Mouse (Mus musculus): ENCODE results near the gene Plekho1. TPM values are rescaled to one million over a fixed set of nuclear protein-coding genes. Genes with fewer than 3 reads are reported as not detected.

Plekho1 gene
- polyA plus RNA-seq, 1 experiment from 2014 or later, result 46.1 TPM

GRCm38 (mm10) chr3:96017461-96017860, 21.7 kb upstream of the Plekho1 start:
- H3K27me3 ChIP-seq (ENCODE audit: control insufficient read depth, insufficient read depth, low read depth, low read length), result no peaks in the 10 kb centered on the region
- no peak for ATAC-seq
- no peaks in the 10 kb centered on the region for H3K9me3 ChIP-seq (replicated peaks; ENCODE audit: control insufficient read depth, low read length, poor library complexity, severe bottlenecking)
- no peak overlapping the region for H3K4me3 ChIP-seq (ENCODE audit: low read depth, low read length)
- no peak overlapping the region for H3K27ac ChIP-seq (ENCODE audit: low read length)
- H3K4me1 ChIP-seq (ENCODE audit: control insufficient read depth, insufficient read depth, low read length), result no peaks in the 10 kb centered on the region
- 84% methylated on average over 5 of the region's 5 CpGs for WGBS
- H3K36me3 ChIP-seq (ENCODE audit: control insufficient read depth, insufficient read depth, low read length), result no peaks in the 10 kb centered on the region
- no peak overlapping the region for H3K4me2 ChIP-seq (ENCODE audit: low read length)
- H3K9ac ChIP-seq (ENCODE audit: low read depth, low read length), result no peak overlapping the region

- no peak for ATAC-seq
- Histone ChIP-seq H3K36me3 (ENCODE audit: control insufficient read depth, insufficient read depth, low read length) (no peaks in the 10 kb centered on the region), H3K4me3 (ENCODE audit: low read depth, low read length) (no peak overlapping the region), H3K9ac (ENCODE audit: low read depth, low read length) (no peak overlapping the region), H3K27me3 (ENCODE audit: control insufficient read depth, insufficient read depth, low read depth, low read length) (no peaks in the 10 kb centered on the region), H3K4me1 (ENCODE audit: control insufficient read depth, insufficient read depth, low read length) (no peaks in the 10 kb centered on the region), H3K9me3 (replicated peaks; ENCODE audit: control insufficient read depth, low read length, poor library complexity, severe bottlenecking) (no peaks in the 10 kb centered on the region), H3K4me2 (ENCODE audit: low read length) (no peak overlapping the region), H3K27ac (ENCODE audit: low read length) (no peak overlapping the region)
- WGBS, result 98% methylated on average over 2 of the region's 2 CpGs
Observed at GRCm38 (mm10) chr3:96016257-96016889, 20.6 kb upstream of the Plekho1 start.

- Histone ChIP-seq H3K9me3 (replicated peaks; ENCODE audit: control insufficient read depth, low read length, poor library complexity, severe bottlenecking) (no peaks in the 10 kb centered on the region), H3K27me3 (ENCODE audit: control insufficient read depth, insufficient read depth, low read depth, low read length) (no peaks in the 10 kb centered on the region), H3K4me1 (ENCODE audit: control insufficient read depth, insufficient read depth, low read length) (no peaks in the 10 kb centered on the region), H3K36me3 (ENCODE audit: control insufficient read depth, insufficient read depth, low read length) (no peaks in the 10 kb centered on the region), H3K9ac (ENCODE audit: low read depth, low read length) (no peak overlapping the region), H3K4me3 (ENCODE audit: low read depth, low read length) (no peak overlapping the region), H3K4me2 (ENCODE audit: low read length) (no peak overlapping the region), H3K27ac (ENCODE audit: low read length) (no peak overlapping the region)
- 88% methylated on average over 2 of the region's 2 CpGs for WGBS
- no peak for ATAC-seq
Observed at GRCm38 (mm10) chr3:96015681-96016080, 19.9 kb upstream of the Plekho1 start.

- H3K27ac ChIP-seq (ENCODE audit: low read length), result no peak overlapping the region
- ATAC-seq, result no peak
- H3K9ac ChIP-seq (ENCODE audit: low read depth, low read length), result no peak overlapping the region
- WGBS, result 40% methylated on average over 5 of the region's 5 CpGs
- no peaks in the 10 kb centered on the region for H3K9me3 ChIP-seq (replicated peaks; ENCODE audit: control insufficient read depth, low read length, poor library complexity, severe bottlenecking)
- no peak overlapping the region for H3K4me2 ChIP-seq (ENCODE audit: low read length)
- peaks cover 2% of the 10 kb centered on the region; the same call in 1 of the 2 replicates for H3K36me3 ChIP-seq (ENCODE audit: control insufficient read depth, insufficient read depth, low read length)
- H3K4me1 ChIP-seq (ENCODE audit: control insufficient read depth, insufficient read depth, low read length), result no peaks in the 10 kb centered on the region
- no peaks in the 10 kb centered on the region for H3K27me3 ChIP-seq (ENCODE audit: control insufficient read depth, insufficient read depth, low read depth, low read length)
- no peak overlapping the region for H3K4me3 ChIP-seq (ENCODE audit: low read depth, low read length)
Observed at GRCm38 (mm10) chr3:96012805-96013204, 17.0 kb upstream of the Plekho1 start.

- no peaks in the 10 kb centered on the region for H3K9me3 ChIP-seq (replicated peaks; ENCODE audit: control insufficient read depth, low read length, poor library complexity, severe bottlenecking)
- no peak for ATAC-seq
- H3K36me3 ChIP-seq (ENCODE audit: control insufficient read depth, insufficient read depth, low read length), result peaks cover 2% of the 10 kb centered on the region; the same call in 1 of the 2 replicates
- no peaks in the 10 kb centered on the region for H3K27me3 ChIP-seq (ENCODE audit: control insufficient read depth, insufficient read depth, low read depth, low read length)
- 73% methylated on average over 6 of the region's 6 CpGs for WGBS
- H3K4me1 ChIP-seq (ENCODE audit: control insufficient read depth, insufficient read depth, low read length), result no peaks in the 10 kb centered on the region
- no peak overlapping the region for H3K9ac ChIP-seq (ENCODE audit: low read depth, low read length)
- no peak overlapping the region for H3K4me2 ChIP-seq (ENCODE audit: low read length)
- no peak overlapping the region for H3K27ac ChIP-seq (ENCODE audit: low read length)
- H3K4me3 ChIP-seq (ENCODE audit: low read depth, low read length), result no peak overlapping the region
Observed at GRCm38 (mm10) chr3:96008463-96008862, 12.7 kb upstream of the Plekho1 start.

GRCm38 (mm10) chr3:96001560-96001959, 5.8 kb upstream of the Plekho1 start:
- Histone ChIP-seq H3K4me3 (ENCODE audit: low read depth, low read length) (no peak overlapping the region), H3K4me1 (ENCODE audit: control insufficient read depth, insufficient read depth, low read length) (peaks cover 12% of the 10 kb centered on the region), H3K9ac (ENCODE audit: low read depth, low read length) (no peak overlapping the region), H3K27me3 (ENCODE audit: control insufficient read depth, insufficient read depth, low read depth, low read length) (no peaks in the 10 kb centered on the region), H3K36me3 (ENCODE audit: control insufficient read depth, insufficient read depth, low read length) (no peaks in the 10 kb centered on the region), H3K27ac (ENCODE audit: low read length) (no peak overlapping the region), H3K9me3 (replicated peaks; ENCODE audit: control insufficient read depth, low read length, poor library complexity, severe bottlenecking) (no peaks in the 10 kb centered on the region), H3K4me2 (ENCODE audit: low read length) (no peak overlapping the region)
- 94% methylated on average over 1 of the region's 1 CpGs for WGBS
- no peak for ATAC-seq

- no peaks in the 10 kb centered on the region for H3K36me3 ChIP-seq (ENCODE audit: control insufficient read depth, insufficient read depth, low read length)
- WGBS, result 72% methylated on average over 9 of the region's 9 CpGs
Observed at GRCm38 (mm10) chr3:96000921-96001501, 5.2 kb upstream of the Plekho1 start.

GRCm38 (mm10) chr3:96000080-96000632, 4.4 kb upstream of the Plekho1 start:
- no peak for ATAC-seq
- H3K9ac ChIP-seq (ENCODE audit: low read depth, low read length), result no peak overlapping the region; the same call in 1 of the 2 replicates
- 82% methylated on average over 14 of the region's 14 CpGs for WGBS

More at GRCm38 (mm10) chr3:96000921-96001501, 5.2 kb upstream of the Plekho1 start:
- H3K4me1 ChIP-seq (ENCODE audit: control insufficient read depth, insufficient read depth, low read length), result peaks cover 15% of the 10 kb centered on the region
- H3K9ac ChIP-seq (ENCODE audit: low read depth, low read length), result no peak overlapping the region
- H3K9me3 ChIP-seq (replicated peaks; ENCODE audit: control insufficient read depth, low read length, poor library complexity, severe bottlenecking), result no peaks in the 10 kb centered on the region
- H3K4me3 ChIP-seq (ENCODE audit: low read depth, low read length), result no peak overlapping the region
- no peaks in the 10 kb centered on the region for H3K27me3 ChIP-seq (ENCODE audit: control insufficient read depth, insufficient read depth, low read depth, low read length)
- no peak for ATAC-seq
- H3K27ac ChIP-seq (ENCODE audit: low read length), result no peak overlapping the region
- no peak overlapping the region for H3K4me2 ChIP-seq (ENCODE audit: low read length)

GRCm38 (mm10) chr3:95999308-96000079, 3.7 kb upstream of the Plekho1 start:
- Histone ChIP-seq H3K4me2 (ENCODE audit: low read length) (no peak overlapping the region), H3K27me3 (ENCODE audit: control insufficient read depth, insufficient read depth, low read depth, low read length) (no peaks in the 10 kb centered on the region), H3K4me1 (ENCODE audit: control insufficient read depth, insufficient read depth, low read length) (peaks cover 16% of the 10 kb centered on the region), H3K36me3 (ENCODE audit: control insufficient read depth, insufficient read depth, low read length) (no peaks in the 10 kb centered on the region), H3K9ac (ENCODE audit: low read depth, low read length) (no peak overlapping the region), H3K4me3 (ENCODE audit: low read depth, low read length) (no peak overlapping the region), H3K27ac (ENCODE audit: low read length) (no peak overlapping the region), H3K9me3 (replicated peaks; ENCODE audit: control insufficient read depth, low read length, poor library complexity, severe bottlenecking) (no peaks in the 10 kb centered on the region)
- 85% methylated on average over 12 of the region's 12 CpGs for WGBS
- ATAC-seq, result no peak

More at GRCm38 (mm10) chr3:96000080-96000632, 4.4 kb upstream of the Plekho1 start:
- no peaks in the 10 kb centered on the region for H3K9me3 ChIP-seq (replicated peaks; ENCODE audit: control insufficient read depth, low read length, poor library complexity, severe bottlenecking)
- H3K4me3 ChIP-seq (ENCODE audit: low read depth, low read length), result no peak overlapping the region
- H3K36me3 ChIP-seq (ENCODE audit: control insufficient read depth, insufficient read depth, low read length), result no peaks in the 10 kb centered on the region
- no peaks in the 10 kb centered on the region for H3K27me3 ChIP-seq (ENCODE audit: control insufficient read depth, insufficient read depth, low read depth, low read length)
- H3K4me1 ChIP-seq (ENCODE audit: control insufficient read depth, insufficient read depth, low read length), result peaks cover 15% of the 10 kb centered on the region
- no peak overlapping the region for H3K4me2 ChIP-seq (ENCODE audit: low read length)
- H3K27ac ChIP-seq (ENCODE audit: low read length), result no peak overlapping the region
